31 mouse cellular contexts compared by ENCODE assay signal in the genomic region with DNA sequence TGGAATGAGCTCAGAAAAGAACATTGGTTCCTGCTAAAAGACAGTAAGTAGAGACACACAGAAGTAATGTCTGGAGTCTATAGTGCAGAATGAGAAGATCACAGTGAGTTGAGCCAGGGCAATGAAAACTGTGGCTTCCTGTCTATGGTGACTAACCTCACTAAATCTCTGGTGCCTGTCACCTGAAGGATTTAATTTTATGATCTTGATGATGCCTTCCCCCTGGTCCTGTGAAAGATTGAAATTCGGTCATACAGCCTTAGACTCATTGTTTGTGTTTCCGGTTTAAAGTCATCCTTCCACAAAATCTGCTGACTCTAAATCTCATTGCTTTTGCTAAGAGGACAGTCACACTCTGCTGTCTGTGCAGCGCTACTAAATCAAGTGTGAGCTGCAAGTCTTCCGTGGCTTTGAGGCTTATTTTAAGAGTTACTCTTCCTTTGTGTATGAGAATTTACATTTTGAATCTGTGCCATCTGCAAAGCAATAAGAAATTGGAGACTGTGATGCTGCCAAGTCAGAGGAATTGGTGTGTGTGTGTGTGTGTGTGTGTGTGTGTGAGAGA.
A peak's percentile ranks its signal among the peaks of the same experiment; 100 is the strongest.
DNase-seq lines count a peak whose midpoint lies in the region; ATAC-seq and TF ChIP-seq lines count a peak whose summit lies in the region.
"Had no signal": no experiment of that assay in that cellular context is flagged by ENCODE, and none has a peak within 500 bp of the region (broad histone marks: within the 10 kb centered on the region; RNA-seq: fewer than 3 reads in every experiment).

No protein-coding gene starts in this region.

- no peak for DNase-seq in forebrain, embryonic 11.5 days (ENCODE audit: low spot score)
- DNase-seq in hindbrain, postnatal 0 days (ENCODE audit: low spot score): peak; percentile 9
- no peak for DNase-seq in hindbrain, embryonic 14.5 days (ENCODE audit: low spot score)
- DNase-seq in lung, embryonic 14.5 days: peak; percentile 26
- no peak for DNase-seq in lung, postnatal 36 days
- DNase-seq in brain, adult 2 months (ENCODE audit: low read depth, low spot score): peak; percentile 46
- DNase-seq: adrenal gland, adult 8-10 months; adrenal gland, postnatal 25 days; B cell, adult 2 months; cerebellum, adult 11 months; cerebellum, adult 2 months; cerebellum, adult 9-11 months; cerebellum, postnatal 25 days; gastrocnemius, postnatal 10 days; gastrocnemius, postnatal 36 days; heart, adult 2 months; heart, postnatal 14 days; heart, postnatal 4 days; kidney, adult 11 months had no signal

- H3K9ac ChIP-seq in forebrain, embryonic 16.5 days (replicated peaks; ENCODE audit: low read depth, low read length): no peak overlapping the region
- H3K9ac ChIP-seq in forebrain, embryonic 11.5 days (ENCODE audit: low read length): no peak overlapping the region
- H3K9ac ChIP-seq in hindbrain, postnatal 0 days (replicated peaks; ENCODE audit: low read length): no peak overlapping the region
- H3K9ac ChIP-seq in hindbrain, embryonic 14.5 days: no peak overlapping the region
- H3K9ac ChIP-seq in lung, embryonic 14.5 days: no peak overlapping the region
- no peak overlapping the region for H3K9ac ChIP-seq in neural tube, embryonic 15.5 days (replicated peaks)
- H3K9ac ChIP-seq: embryonic facial prominence, embryonic 12.5 days; embryonic facial prominence, embryonic 15.5 days; forebrain, embryonic 13.5 days; heart, embryonic 13.5 days; hindbrain, embryonic 15.5 days; intestine, embryonic 15.5 days had no signal

- TF ChIP-seq CTCF in hindbrain, postnatal 0 days (IDR thresholded peaks at IDR 0.05; ENCODE audit: low read depth): no peak
- TF ChIP-seq CTCF in lung, embryonic 14.5 days (IDR thresholded peaks at IDR 0.05; ENCODE audit: low read depth): no peak

- H3K27me3 ChIP-seq in forebrain, embryonic 16.5 days (replicated peaks; ENCODE audit: control insufficient read depth, insufficient read depth, low read length): no peaks in the 10 kb centered on the region
- no peaks in the 10 kb centered on the region for H3K27me3 ChIP-seq in forebrain, embryonic 11.5 days (ENCODE audit: control insufficient read depth, insufficient read depth, low read length)
- H3K27me3 ChIP-seq in hindbrain, postnatal 0 days (ENCODE audit: insufficient read depth, low read length): no peaks in the 10 kb centered on the region
- H3K27me3 ChIP-seq in hindbrain, embryonic 14.5 days (ENCODE audit: control insufficient read depth, insufficient read depth, low read length): no peaks in the 10 kb centered on the region
- no peaks in the 10 kb centered on the region for H3K27me3 ChIP-seq in lung, embryonic 14.5 days (ENCODE audit: insufficient read depth, low read length)
- H3K27me3 ChIP-seq in neural tube, embryonic 15.5 days (replicated peaks): no peaks in the 10 kb centered on the region
- H3K27me3 ChIP-seq: CH12.LX; embryonic facial prominence, embryonic 12.5 days; embryonic facial prominence, embryonic 15.5 days; forebrain, embryonic 13.5 days; heart, embryonic 13.5 days; hindbrain, embryonic 15.5 days; intestine, embryonic 15.5 days had no signal

- WGBS in forebrain, embryonic 16.5 days: 62% methylated on average over 4 of the region's 4 CpGs
- WGBS in forebrain, embryonic 11.5 days: 86% methylated on average over 4 of the region's 4 CpGs
- 58% methylated on average over 4 of the region's 4 CpGs for WGBS in hindbrain, postnatal 0 days
- WGBS in hindbrain, embryonic 14.5 days: 74% methylated on average over 4 of the region's 4 CpGs
- whole genome bisulfite sequencing in lung, embryonic 14.5 days: 63% methylated on average over 4 of the region's 4 CpGs
- WGBS in neural tube, embryonic 15.5 days: 45% methylated on average over 4 of the region's 4 CpGs

- no peaks in the 10 kb centered on the region for H3K9me3 ChIP-seq in forebrain, embryonic 16.5 days (ENCODE audit: control insufficient read depth, low read length)
- no peaks in the 10 kb centered on the region for H3K9me3 ChIP-seq in forebrain, embryonic 11.5 days (ENCODE audit: control insufficient read depth, low read length)
- H3K9me3 ChIP-seq in hindbrain, postnatal 0 days (ENCODE audit: low read length): no peaks in the 10 kb centered on the region
- H3K9me3 ChIP-seq in hindbrain, embryonic 14.5 days (ENCODE audit: control insufficient read depth, low read length): no peaks in the 10 kb centered on the region
- no peaks in the 10 kb centered on the region for H3K9me3 ChIP-seq in lung, embryonic 14.5 days (ENCODE audit: low read depth, low read length)
- H3K9me3 ChIP-seq in neural tube, embryonic 15.5 days (replicated peaks): no peaks in the 10 kb centered on the region
- H3K9me3 ChIP-seq: embryonic facial prominence, embryonic 12.5 days; embryonic facial prominence, embryonic 15.5 days; forebrain, embryonic 13.5 days; heart, embryonic 10.5 days; heart, embryonic 13.5 days; hindbrain, embryonic 15.5 days; intestine, embryonic 15.5 days had no signal

- H3K4me2 ChIP-seq in forebrain, embryonic 16.5 days (ENCODE audit: low read length): no peak overlapping the region
- no peak overlapping the region for H3K4me2 ChIP-seq in forebrain, embryonic 11.5 days (ENCODE audit: low read depth, low read length, severe bottlenecking)
- H3K4me2 ChIP-seq in hindbrain, postnatal 0 days (ENCODE audit: low read depth, low read length): no peak overlapping the region
- no peak overlapping the region for H3K4me2 ChIP-seq in hindbrain, embryonic 14.5 days (replicated peaks)
- H3K4me2 ChIP-seq in lung, embryonic 14.5 days: no peak overlapping the region
- H3K4me2 ChIP-seq in neural tube, embryonic 15.5 days: no peak overlapping the region
- H3K4me2 ChIP-seq: embryonic facial prominence, embryonic 12.5 days; embryonic facial prominence, embryonic 15.5 days; forebrain, embryonic 13.5 days; heart, embryonic 13.5 days; hindbrain, embryonic 15.5 days; intestine, embryonic 15.5 days had no signal

- no peaks in the 10 kb centered on the region for H3K36me3 ChIP-seq in forebrain, embryonic 16.5 days (ENCODE audit: control insufficient read depth, insufficient read depth)
- H3K36me3 ChIP-seq in forebrain, embryonic 11.5 days (ENCODE audit: control insufficient read depth, insufficient read depth, low read length): no peaks in the 10 kb centered on the region
- H3K36me3 ChIP-seq in hindbrain, postnatal 0 days (ENCODE audit: insufficient read depth, low read length): no peaks in the 10 kb centered on the region
- no peaks in the 10 kb centered on the region for H3K36me3 ChIP-seq in hindbrain, embryonic 14.5 days (replicated peaks; ENCODE audit: control insufficient read depth, insufficient read depth)
- H3K36me3 ChIP-seq in lung, embryonic 14.5 days (ENCODE audit: insufficient read depth): no peaks in the 10 kb centered on the region
- H3K36me3 ChIP-seq in neural tube, embryonic 15.5 days: no peaks in the 10 kb centered on the region
- H3K36me3 ChIP-seq: embryonic facial prominence, embryonic 12.5 days; embryonic facial prominence, embryonic 15.5 days; G1E; heart, embryonic 10.5 days; heart, embryonic 13.5 days; hindbrain, embryonic 15.5 days; intestine, embryonic 15.5 days had no signal

- H3K4me1 ChIP-seq in forebrain, embryonic 16.5 days (replicated peaks; ENCODE audit: control insufficient read depth, insufficient read depth, low read length): no peaks in the 10 kb centered on the region
- H3K4me1 ChIP-seq in forebrain, embryonic 11.5 days (replicated peaks; ENCODE audit: control insufficient read depth, insufficient read depth, low read length): no peaks in the 10 kb centered on the region
- H3K4me1 ChIP-seq in hindbrain, postnatal 0 days (ENCODE audit: insufficient read depth, low read length): no peaks in the 10 kb centered on the region
- no peaks in the 10 kb centered on the region for H3K4me1 ChIP-seq in hindbrain, embryonic 14.5 days (replicated peaks; ENCODE audit: control insufficient read depth, insufficient read depth, low read length)
- no peaks in the 10 kb centered on the region for H3K4me1 ChIP-seq in lung, embryonic 14.5 days (ENCODE audit: insufficient read depth)
- no peaks in the 10 kb centered on the region for H3K4me1 ChIP-seq in neural tube, embryonic 15.5 days
- H3K4me1 ChIP-seq: embryonic facial prominence, embryonic 12.5 days; embryonic facial prominence, embryonic 15.5 days; forebrain, embryonic 13.5 days; heart, embryonic 10.5 days; heart, embryonic 13.5 days; hindbrain, embryonic 15.5 days; intestine, embryonic 15.5 days had no signal

- H3K27ac ChIP-seq in forebrain, embryonic 16.5 days (ENCODE audit: low read length): no peak overlapping the region
- no peak overlapping the region for H3K27ac ChIP-seq in forebrain, embryonic 11.5 days (ENCODE audit: low read depth, low read length)
- H3K27ac ChIP-seq in hindbrain, postnatal 0 days: no peak overlapping the region
- H3K27ac ChIP-seq in hindbrain, embryonic 14.5 days: no peak overlapping the region
- no peak overlapping the region for H3K27ac ChIP-seq in lung, embryonic 14.5 days (ENCODE audit: low read depth)
- no peak overlapping the region for H3K27ac ChIP-seq in neural tube, embryonic 15.5 days (replicated peaks)
- H3K27ac ChIP-seq: embryonic facial prominence, embryonic 12.5 days; embryonic facial prominence, embryonic 15.5 days; forebrain, embryonic 13.5 days; heart, adult 2 months; heart, embryonic 10.5 days; heart, embryonic 13.5 days; hindbrain, embryonic 15.5 days; intestine, embryonic 15.5 days had no signal

- H3K4me3 ChIP-seq in forebrain, embryonic 16.5 days (replicated peaks; ENCODE audit: low read length): no peak overlapping the region
- no peak overlapping the region for H3K4me3 ChIP-seq in forebrain, embryonic 11.5 days (ENCODE audit: low read depth, low read length)
- H3K4me3 ChIP-seq in hindbrain, postnatal 0 days (ENCODE audit: low read length): no peak overlapping the region
- no peak overlapping the region for H3K4me3 ChIP-seq in hindbrain, embryonic 14.5 days (replicated peaks; ENCODE audit: low read length)
- H3K4me3 ChIP-seq in lung, embryonic 14.5 days (ENCODE audit: low read depth, low read length): no peak overlapping the region
- H3K4me3 ChIP-seq in neural tube, embryonic 15.5 days (replicated peaks): no peak overlapping the region
- H3K4me3 ChIP-seq: embryonic facial prominence, embryonic 12.5 days; embryonic facial prominence, embryonic 15.5 days; forebrain, embryonic 13.5 days; heart, adult 2 months; heart, embryonic 10.5 days; heart, embryonic 13.5 days; hindbrain, embryonic 15.5 days; intestine, embryonic 15.5 days had no signal

- ATAC-seq in forebrain, embryonic 16.5 days: 0 out of 2 replicates have a peak, but pooled peaks have one; percentile 23
- no peak for ATAC-seq in forebrain, embryonic 11.5 days (replicated peaks; ENCODE audit: low FRiP score)
- ATAC-seq in hindbrain, postnatal 0 days: no peak
- ATAC-seq in hindbrain, embryonic 14.5 days (ENCODE audit: low FRiP score): no peak
- no peak for ATAC-seq in lung, embryonic 14.5 days (ENCODE audit: insufficient read depth)
- no peak for ATAC-seq in neural tube, embryonic 15.5 days (ENCODE audit: low FRiP score)
- ATAC-seq: activated CD4-positive, CD25-positive, alpha-beta regulatory T cell, adult 4 months; forebrain, embryonic 13.5 days; intestine, embryonic 15.5 days had no signal

Comparison
In these comparisons a context has a peak if more than half of its experiments do, and no peak if none do; other contexts are left out.
1. DNase-seq: peak in hindbrain, postnatal 0 days (single experiment), lung, embryonic 14.5 days (single experiment) and brain, adult 2 months (single experiment); none in forebrain, embryonic 11.5 days (single experiment), hindbrain, embryonic 14.5 days (single experiment) and lung, postnatal 36 days (single experiment).